Mouse (Mus musculus) lung, postnatal 0 days (tissue): ENCODE data around the gene Ntmt1. TPM values are rescaled to one million over a fixed set of nuclear protein-coding genes. Genes with fewer than 3 reads are reported as not detected.

Experiments
- ATAC-seq: fragments of 200-750 bp; cut with Nextera tagmentation; 2 replicates; pipeline ENCODE4 v1.8.0; 2017; ENCODE audit warnings: moderate library complexity
- DNase-seq: peaks from one replicate; pipeline ENCODE4 v3.0.0-alpha.2; 2016; ENCODE audit warnings: low spot score
- H3K27ac ChIP-seq: fragments of 300-500 bp; sonication (generic); 2 replicates; pipeline ENCODE4 v1.5.1; 2014; ENCODE audit warnings: antibody characterized with exemption, mild to moderate bottlenecking, low read length, mixed read lengths
- H3K27me3 ChIP-seq: fragments of 300-500 bp; sonication (generic); replicated peaks from 2 replicates; pipeline ENCODE4 v1.6.1; 2014; ENCODE audit warnings: low read length, mixed read lengths; ENCODE audit not compliant: insufficient read depth
- H3K36me3 ChIP-seq: fragments of 300-500 bp; sonication (generic); 2 replicates; pipeline ENCODE4 v1.6.1; 2014; ENCODE audit warnings: low read length, mixed read lengths; ENCODE audit not compliant: insufficient read depth
- H3K4me1 ChIP-seq: fragments of 300-500 bp; sonication (generic); 2 replicates; pipeline ENCODE4 v1.6.1; 2014; ENCODE audit warnings: antibody characterized with exemption, low read depth, low read length, mixed read lengths; ENCODE audit not compliant: insufficient read depth
- H3K4me2 ChIP-seq: fragments of 300-500 bp; sonication (generic); replicated peaks from 2 replicates; pipeline ENCODE4 v1.6.1; 2014; ENCODE audit warnings: low read depth, mild to moderate bottlenecking, low read length, moderate library complexity, mixed read lengths
- H3K4me3 ChIP-seq: fragments of 300-500 bp; sonication (generic); 2 replicates; pipeline ENCODE4 v1.5.1; 2014; ENCODE audit warnings: low read depth, low read length
- H3K9ac ChIP-seq: fragments of 300-500 bp; sonication (generic); replicated peaks from 2 replicates; pipeline ENCODE4 v1.6.1; 2014; ENCODE audit warnings: low read depth, mild to moderate bottlenecking
- H3K9me3 ChIP-seq: fragments of 300-500 bp; sonication (generic); 2 replicates; pipeline ENCODE4 v1.6.1; 2016; ENCODE audit warnings: low read length, mixed read lengths
- CTCF ChIP-seq: IDR thresholded peaks from 2 replicates; pipeline ENCODE4 v1.5.1; 2016; ENCODE audit warnings: antibody characterized with exemption, mild to moderate bottlenecking
- EP300 ChIP-seq: IDR thresholded peaks from 2 replicates; pipeline ENCODE4 v1.6.1; 2016; ENCODE audit warnings: antibody characterized with exemption, mild to moderate bottlenecking, control low read depth
- whole genome bisulfite sequencing: fragments of 180-500 bp; shearing (Covaris S2); extraction: QIAGEN DNeasy Blood & Tissue Kit; methylation state at CpG from one replicate; pipeline ENCODE4 v1.1.7; 2014; 5-methylcytosine and 5-hydroxymethylcytosine counted together
- polyA plus RNA-seq: library from polyadenylated mRNA; unstranded; fragments of >200 nt; fragmentation: Nextera tagmentation; extraction: Ambion mirVana; gene quantifications from 2 replicates; pipeline ENCODE4 v1.2.1, GENCODE M21; 2015

The Ntmt1 gene
- polyA plus RNA-seq, 1 experiment from 2014 or later, result 50.7 TPM

GRCm38 (mm10) chr2:30782312-30783290 is 25.0 kb upstream of the Ntmt1 start:
- ATAC-seq (no peak), DNase-seq (no peak)
- Histone ChIP-seq H3K4me1 (peaks cover 9% of the 10 kb centered on the region; the same call in 1 of the 2 replicates), H3K27ac (peak overlapping the region; percentile 83; the same call in 1 of the 2 replicates), H3K27me3 (no peaks in the 10 kb centered on the region), H3K4me3 (no peak overlapping the region), H3K4me2 (peak overlapping the region; percentile 63), H3K9me3 (no peaks in the 10 kb centered on the region), H3K36me3 (no peaks in the 10 kb centered on the region), H3K9ac (no peak overlapping the region)
- 71% methylated on average over 8 of the region's 8 CpGs for WGBS
- TF ChIP-seq CTCF, result no peak

- DNase-seq, result peak; percentile 89
- no peaks in the 10 kb centered on the region for H3K36me3 ChIP-seq
- H3K4me2 ChIP-seq, result peak overlapping the region; percentile 63
- H3K4me3 ChIP-seq, result no peak overlapping the region
- TF ChIP-seq CTCF (no peak), EP300 (no peak)
- H3K27ac ChIP-seq, result peak overlapping the region; percentile 83; the same call in 1 of the 2 replicates
- H3K9me3 ChIP-seq, result no peaks in the 10 kb centered on the region
- 1% methylated on average over 12 of the region's 13 CpGs for WGBS
- peak; percentile 46 for ATAC-seq
- peaks cover 9% of the 10 kb centered on the region; the same call in 1 of the 2 replicates for H3K4me1 ChIP-seq
- H3K9ac ChIP-seq, result no peak overlapping the region
- H3K27me3 ChIP-seq, result no peaks in the 10 kb centered on the region
Measured at GRCm38 (mm10) chr2:30783346-30783745, 24.3 kb upstream of the Ntmt1 start.

- no peak for TF ChIP-seq EP300
- peak; percentile 50 for TF ChIP-seq CTCF
- Histone ChIP-seq H3K27ac (peak overlapping the region; percentile 83), H3K4me3 (peak overlapping the region; percentile 26), H3K9ac (peak overlapping the region; percentile 41), H3K9me3 (no peaks in the 10 kb centered on the region), H3K27me3 (no peaks in the 10 kb centered on the region), H3K4me2 (peak overlapping the region; percentile 63), H3K4me1 (peaks cover 9% of the 10 kb centered on the region; the same call in 1 of the 2 replicates), H3K36me3 (no peaks in the 10 kb centered on the region)
- DNase-seq (peak; percentile 84), ATAC-seq (peak; percentile 80)
- WGBS, result 7% methylated on average over 24 of the region's 40 CpGs
Measured at GRCm38 (mm10) chr2:30784078-30784994, 23.3 kb upstream of the Ntmt1 start.

GRCm38 (mm10) chr2:30787466-30787865 is 20.2 kb upstream of the Ntmt1 start:
- Histone ChIP-seq H3K4me3 (no peak overlapping the region), H3K4me2 (no peak overlapping the region), H3K27me3 (no peaks in the 10 kb centered on the region), H3K9me3 (no peaks in the 10 kb centered on the region), H3K4me1 (peaks cover 9% of the 10 kb centered on the region; the same call in 1 of the 2 replicates), H3K9ac (no peak overlapping the region), H3K27ac (no peak overlapping the region), H3K36me3 (no peaks in the 10 kb centered on the region)
- 48% methylated on average over 4 of the region's 4 CpGs for WGBS
- no peak for TF ChIP-seq EP300
- TF ChIP-seq CTCF, result no peak
- DNase-seq (no peak), ATAC-seq (no peak)

GRCm38 (mm10) chr2:30792061-30792460 is 15.6 kb upstream of the Ntmt1 start:
- no peaks in the 10 kb centered on the region for H3K27me3 ChIP-seq
- ATAC-seq (no peak), DNase-seq (no peak)
- 83% methylated on average over 7 of the region's 7 CpGs for WGBS
- no peak overlapping the region for H3K27ac ChIP-seq
- H3K4me1 ChIP-seq, result peaks cover 8% of the 10 kb centered on the region; the same call in 1 of the 2 replicates
- no peak overlapping the region for H3K4me2 ChIP-seq
- no peak overlapping the region for H3K4me3 ChIP-seq
- no peaks in the 10 kb centered on the region for H3K36me3 ChIP-seq
- H3K9ac ChIP-seq, result no peak overlapping the region
- H3K9me3 ChIP-seq, result no peaks in the 10 kb centered on the region
- TF ChIP-seq EP300, result no peak
- TF ChIP-seq CTCF, result no peak
